Mouse (Mus musculus): ENCODE data around the gene Dhrs4. TPM values are rescaled to one million over a fixed set of nuclear protein-coding genes. Genes with fewer than 3 reads are reported as not detected.

Dhrs4 gene
- polyA plus RNA-seq, 1 experiment, result 9.0 TPM

DNA sequence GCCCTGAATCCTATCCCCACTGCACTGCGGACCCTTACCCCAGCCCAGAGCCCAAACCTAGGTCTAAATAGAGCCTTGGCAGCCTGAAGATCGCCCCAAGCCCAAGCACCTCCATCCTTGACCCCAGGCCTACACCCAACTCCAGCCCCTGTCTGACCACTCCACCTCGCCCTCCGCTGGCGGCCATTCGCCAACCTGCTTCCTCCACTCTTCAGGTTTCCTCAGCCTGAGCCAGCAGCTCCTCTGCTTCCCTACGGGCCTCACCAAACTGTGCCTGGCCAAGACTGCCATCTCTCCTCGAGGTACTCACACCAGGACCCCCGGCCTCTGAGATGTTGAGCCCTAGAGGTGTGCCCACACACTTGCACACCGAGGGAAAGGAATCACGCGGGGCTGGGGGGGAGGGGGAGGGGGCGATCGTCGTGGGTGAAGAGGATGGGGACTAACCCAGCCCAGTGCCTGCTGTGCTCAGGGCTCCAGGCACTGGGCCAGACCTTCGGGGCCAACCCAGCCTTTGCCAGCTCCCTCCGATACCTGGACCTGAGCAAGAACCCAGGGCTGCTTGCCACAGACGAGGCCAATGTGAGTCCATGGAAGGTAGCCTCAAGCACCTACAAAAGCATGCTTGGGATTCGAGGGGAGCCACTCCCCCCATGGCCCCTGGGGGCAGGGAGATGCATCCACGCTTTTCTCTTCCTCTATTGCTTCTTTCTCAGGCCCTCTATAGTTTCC lies 17.1 kb downstream of the Dhrs4 start:
- Histone ChIP-seq H3K36me3 (ENCODE audit: control insufficient read depth) (no peaks in the 10 kb centered on the region), H3K4me3 (replicated peaks) (no peak overlapping the region), H3K9me3 (ENCODE audit: control insufficient read depth, low read length) (no peaks in the 10 kb centered on the region), H3K4me1 (ENCODE audit: control insufficient read depth) (peaks cover 29% of the 10 kb centered on the region), H3K27me3 (ENCODE audit: control insufficient read depth) (peaks cover 28% of the 10 kb centered on the region)
- TF ChIP-seq TAL1 (IDR thresholded peaks at IDR 0.05; ENCODE audit: low read length) (no peak), GATA1 (IDR thresholded peaks at IDR 0.05; ENCODE audit: low read length) (no peak)

DNA sequence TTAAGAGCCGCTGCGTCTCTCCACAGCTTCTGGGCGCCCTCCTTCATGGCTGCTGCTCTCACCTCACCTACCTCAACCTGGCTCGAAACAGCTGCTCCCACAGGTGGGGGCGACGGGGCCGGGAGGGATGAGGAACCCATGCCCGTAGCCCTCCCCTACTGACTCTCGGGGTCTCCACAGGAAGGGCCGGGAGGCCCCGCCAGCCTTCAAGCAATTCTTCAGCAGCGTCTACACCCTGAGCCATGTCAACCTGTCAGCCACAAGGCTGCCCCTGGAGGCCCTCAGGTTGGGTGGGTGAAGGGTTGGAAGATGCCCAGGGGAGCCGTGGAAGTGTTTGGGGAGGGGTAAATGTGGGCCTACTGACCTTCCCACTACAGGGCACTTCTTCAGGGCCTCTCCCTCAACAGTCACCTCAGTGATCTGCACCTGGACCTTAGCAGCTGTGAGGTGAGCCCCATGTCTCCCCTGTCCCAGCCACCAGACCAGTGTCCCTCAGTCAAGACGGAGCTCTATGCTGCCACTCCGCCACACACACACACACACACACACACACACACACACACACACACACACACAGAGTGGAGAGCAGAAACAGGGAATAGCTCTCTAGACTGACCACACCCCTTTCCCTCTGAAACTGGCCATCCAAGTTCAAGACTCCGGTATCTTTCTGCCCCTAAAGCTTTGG lies 18.3 kb downstream of the Dhrs4 start:
- TF ChIP-seq GATA1 (IDR thresholded peaks at IDR 0.05; ENCODE audit: low read length), result no peak
- no peak for TF ChIP-seq TAL1 (IDR thresholded peaks at IDR 0.05; ENCODE audit: low read length)
- Histone ChIP-seq H3K9me3 (ENCODE audit: control insufficient read depth, low read length) (no peaks in the 10 kb centered on the region), H3K27me3 (ENCODE audit: control insufficient read depth) (peaks cover 19% of the 10 kb centered on the region), H3K36me3 (ENCODE audit: control insufficient read depth) (no peaks in the 10 kb centered on the region), H3K4me3 (replicated peaks) (no peak overlapping the region), H3K4me1 (ENCODE audit: control insufficient read depth) (peaks cover 16% of the 10 kb centered on the region)

DNA sequence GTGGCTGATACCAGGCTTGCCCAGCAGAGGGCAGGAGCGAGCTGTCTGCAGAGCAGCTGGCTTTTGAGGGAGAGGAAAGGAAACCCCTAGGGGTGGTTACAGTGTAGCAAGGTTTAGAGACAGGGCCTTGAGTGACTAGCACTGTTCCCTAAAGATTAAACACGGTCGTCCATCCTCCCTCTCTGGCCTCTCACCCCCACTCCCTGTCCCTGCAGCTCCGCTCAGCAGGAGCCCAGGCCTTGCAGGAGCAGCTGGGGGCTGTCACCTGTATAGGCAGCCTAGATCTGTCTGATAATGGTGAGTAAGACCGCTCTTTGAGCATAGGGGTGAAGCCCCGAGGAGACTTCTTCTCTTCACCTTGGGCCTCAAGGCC lies 18.9 kb downstream of the Dhrs4 start:
- TF ChIP-seq GATA1 (IDR thresholded peaks at IDR 0.05; ENCODE audit: low read length), result no peak
- no peak for TF ChIP-seq TAL1 (IDR thresholded peaks at IDR 0.05; ENCODE audit: low read length)
- H3K4me1 ChIP-seq (ENCODE audit: control insufficient read depth), result peaks cover 11% of the 10 kb centered on the region
- peaks cover 17% of the 10 kb centered on the region for H3K27me3 ChIP-seq (ENCODE audit: control insufficient read depth)
- no peaks in the 10 kb centered on the region for H3K9me3 ChIP-seq (ENCODE audit: control insufficient read depth, low read length)
- H3K36me3 ChIP-seq (ENCODE audit: control insufficient read depth), result no peaks in the 10 kb centered on the region
- no peak overlapping the region for H3K4me3 ChIP-seq (replicated peaks)

DNA sequence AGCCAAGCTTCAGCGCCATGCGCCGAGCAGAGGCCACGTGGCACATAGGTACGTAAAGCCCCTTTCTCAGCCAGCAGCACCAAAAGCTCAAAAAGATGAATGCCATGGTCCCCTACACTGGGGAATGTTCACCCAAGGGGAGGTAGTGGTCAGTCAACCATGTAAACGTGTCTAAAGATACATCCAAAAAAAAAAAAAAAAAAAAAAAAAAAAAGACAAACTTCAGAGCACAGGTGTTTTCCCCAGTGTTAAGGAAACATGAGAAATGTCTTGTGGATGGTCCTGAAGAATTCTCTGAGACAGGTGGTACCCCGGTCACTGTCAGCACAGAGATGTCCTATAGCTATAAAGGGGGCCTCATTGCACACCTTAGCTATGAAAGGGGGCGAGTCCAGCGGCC lies 27.1 kb downstream of the Dhrs4 start:
- Histone ChIP-seq H3K9me3 (ENCODE audit: control insufficient read depth, low read length) (no peaks in the 10 kb centered on the region), H3K4me3 (replicated peaks) (no peak overlapping the region), H3K27me3 (ENCODE audit: control insufficient read depth) (peaks cover 20% of the 10 kb centered on the region), H3K4me1 (ENCODE audit: control insufficient read depth) (no peaks in the 10 kb centered on the region), H3K36me3 (ENCODE audit: control insufficient read depth) (no peaks in the 10 kb centered on the region)
- TF ChIP-seq GATA1 (IDR thresholded peaks at IDR 0.05; ENCODE audit: low read length) (no peak), TAL1 (IDR thresholded peaks at IDR 0.05; ENCODE audit: low read length) (no peak)

DNA sequence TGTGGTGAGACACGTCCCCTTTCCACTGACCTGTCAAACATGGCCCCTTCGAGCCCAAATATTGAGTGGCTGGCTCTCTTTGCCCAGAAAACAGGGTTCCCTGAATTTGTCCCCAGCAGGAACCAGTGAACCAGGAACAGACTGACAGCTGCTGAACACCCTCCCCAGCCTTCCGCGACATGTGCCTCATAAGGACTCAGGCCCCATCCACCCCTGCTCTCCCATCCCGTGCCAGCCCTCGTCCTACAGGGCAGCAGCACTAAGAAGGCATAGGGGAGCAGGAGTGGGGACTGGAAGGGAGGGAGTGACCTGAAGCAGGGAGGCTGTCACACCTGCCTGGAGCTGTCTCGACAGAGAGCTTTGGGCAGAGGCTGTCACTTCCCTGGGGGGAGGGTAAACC lies 29.2 kb downstream of the Dhrs4 start:
- H3K27me3 ChIP-seq (ENCODE audit: control insufficient read depth), result peaks cover 36% of the 10 kb centered on the region
- no peaks in the 10 kb centered on the region for H3K9me3 ChIP-seq (ENCODE audit: control insufficient read depth, low read length)
- H3K4me3 ChIP-seq (replicated peaks), result no peak overlapping the region
- H3K36me3 ChIP-seq (ENCODE audit: control insufficient read depth), result no peaks in the 10 kb centered on the region
- peaks cover 2% of the 10 kb centered on the region; the same call in 1 of the 2 replicates for H3K4me1 ChIP-seq (ENCODE audit: control insufficient read depth)
- TF ChIP-seq GATA1 (IDR thresholded peaks at IDR 0.05; ENCODE audit: low read length), result no peak
- no peak for TF ChIP-seq TAL1 (IDR thresholded peaks at IDR 0.05; ENCODE audit: low read length)

DNA sequence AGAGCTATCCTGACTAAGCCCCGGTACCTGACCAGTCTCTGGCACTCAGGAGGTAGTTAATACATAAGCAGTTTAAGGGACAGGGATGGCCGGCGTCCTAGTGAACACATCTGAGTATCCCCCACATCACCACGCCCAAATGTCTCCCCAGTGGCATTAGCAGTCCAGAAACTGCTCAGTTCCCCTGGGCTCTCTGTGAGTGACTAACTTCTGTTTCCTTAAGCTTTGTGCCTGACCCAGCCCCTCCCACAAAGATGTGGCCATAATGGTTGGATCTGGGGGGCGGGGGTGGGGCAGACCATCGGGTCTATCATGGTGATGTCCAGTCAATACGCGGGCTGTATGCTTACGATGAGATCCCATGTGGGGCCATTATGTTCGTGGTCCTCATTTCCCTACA lies 31.0 kb downstream of the Dhrs4 start:
- H3K4me1 ChIP-seq (ENCODE audit: control insufficient read depth), result peaks cover 14% of the 10 kb centered on the region
- H3K9me3 ChIP-seq (ENCODE audit: control insufficient read depth, low read length), result no peaks in the 10 kb centered on the region
- peaks cover 46% of the 10 kb centered on the region for H3K27me3 ChIP-seq (ENCODE audit: control insufficient read depth)
- TF ChIP-seq GATA1 (IDR thresholded peaks at IDR 0.05; ENCODE audit: low read length), result no peak
- no peak for TF ChIP-seq TAL1 (IDR thresholded peaks at IDR 0.05; ENCODE audit: low read length)
- H3K36me3 ChIP-seq (ENCODE audit: control insufficient read depth), result no peaks in the 10 kb centered on the region
- no peak overlapping the region for H3K4me3 ChIP-seq (replicated peaks)

DNA sequence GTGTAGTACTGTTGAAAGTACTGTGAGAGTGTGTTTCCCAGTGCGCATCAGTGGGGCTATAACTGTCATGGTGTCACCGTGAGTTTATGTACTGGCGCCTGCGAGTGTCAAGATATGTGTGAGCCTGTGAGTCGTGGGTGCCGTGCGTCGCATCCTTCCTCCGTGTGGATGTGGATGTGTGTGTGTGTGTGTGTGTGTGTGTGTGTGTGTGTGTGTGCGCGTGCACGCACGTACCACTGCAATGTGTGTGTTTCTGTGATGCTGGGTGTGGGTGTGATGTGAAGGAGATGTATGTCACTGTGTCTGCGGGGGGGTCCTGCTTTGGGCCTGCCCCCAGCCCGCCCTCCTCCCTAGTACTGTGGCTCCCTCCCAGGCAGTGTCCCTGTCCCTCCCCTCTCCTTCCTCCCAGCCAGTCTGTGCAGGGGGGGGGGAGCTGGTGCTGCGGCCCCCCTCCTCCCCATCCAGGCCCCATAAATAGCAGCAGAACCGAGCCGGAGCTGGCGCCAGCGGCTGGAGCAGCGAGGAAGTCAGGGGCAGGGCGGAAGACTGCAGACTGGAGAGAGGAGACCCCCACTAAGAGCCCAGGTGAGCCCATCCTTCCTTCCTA lies 31.7 kb downstream of the Dhrs4 start, which contains the start of gene Cpne6:
Cpne6 (plus strand) TSS at position 321 of the 607 bp plus-strand sequence.
- Histone ChIP-seq H3K4me1 (ENCODE audit: control insufficient read depth) (peaks cover 14% of the 10 kb centered on the region), H3K4me3 (replicated peaks) (no peak within 1 kb of the TSS), H3K27me3 (ENCODE audit: control insufficient read depth) (peaks cover 47% of the 10 kb centered on the region), H3K9me3 (ENCODE audit: control insufficient read depth, low read length) (no peaks in the 10 kb centered on the region), H3K36me3 (ENCODE audit: control insufficient read depth) (no peaks in the 10 kb centered on the region)
- TF ChIP-seq TAL1 (IDR thresholded peaks at IDR 0.05; ENCODE audit: low read length), result no peak
- no peak for TF ChIP-seq GATA1 (IDR thresholded peaks at IDR 0.05; ENCODE audit: low read length)

DNA sequence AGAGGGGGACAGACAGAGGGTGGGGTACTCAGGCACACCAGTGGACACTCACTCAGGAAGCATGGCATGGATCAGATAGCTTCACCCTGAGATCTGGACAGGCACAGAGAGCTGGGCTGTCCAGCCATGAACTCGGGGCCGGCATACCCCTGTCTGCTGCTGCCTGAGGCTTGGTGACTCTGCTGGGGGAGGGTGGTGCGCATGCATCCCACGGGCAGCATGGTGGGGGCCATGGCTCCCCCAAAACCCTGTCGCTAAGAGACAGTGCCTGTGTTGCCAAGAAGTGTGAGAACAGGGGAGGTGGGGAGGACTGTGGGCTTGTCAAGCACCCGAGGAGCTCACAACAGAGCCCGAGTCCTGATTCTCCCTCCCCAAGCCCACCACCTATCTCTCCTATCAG lies 32.5 kb downstream of the Dhrs4 start:
- H3K4me1 ChIP-seq (ENCODE audit: control insufficient read depth), result peaks cover 14% of the 10 kb centered on the region
- H3K36me3 ChIP-seq (ENCODE audit: control insufficient read depth), result no peaks in the 10 kb centered on the region
- H3K4me3 ChIP-seq (replicated peaks), result no peak overlapping the region
- peaks cover 54% of the 10 kb centered on the region for H3K27me3 ChIP-seq (ENCODE audit: control insufficient read depth)
- TF ChIP-seq GATA1 (IDR thresholded peaks at IDR 0.05; ENCODE audit: low read length) (no peak), TAL1 (IDR thresholded peaks at IDR 0.05; ENCODE audit: low read length) (no peak)
- no peaks in the 10 kb centered on the region for H3K9me3 ChIP-seq (ENCODE audit: control insufficient read depth, low read length)

DNA sequence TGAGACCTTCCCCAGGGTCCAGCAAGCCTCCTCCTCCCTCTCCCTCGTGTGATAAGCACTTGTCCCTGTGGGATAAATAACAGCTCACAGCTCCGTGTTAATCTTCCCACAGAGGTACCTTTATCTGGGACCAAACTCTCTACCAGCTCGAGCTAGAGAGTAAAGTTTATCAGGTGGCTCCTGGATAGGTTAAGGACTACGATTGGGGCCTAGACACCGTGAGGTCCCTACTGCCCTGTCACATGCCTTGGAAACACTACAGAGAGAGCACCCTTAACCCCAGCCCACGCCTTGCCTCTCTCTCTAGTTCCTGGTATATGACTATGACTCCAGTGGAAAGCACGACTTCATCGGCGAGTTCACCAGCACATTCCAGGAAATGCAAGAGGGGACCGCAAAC lies 35.4 kb downstream of the Dhrs4 start:
- no peaks in the 10 kb centered on the region for H3K36me3 ChIP-seq (ENCODE audit: control insufficient read depth)
- no peak for TF ChIP-seq GATA1 (IDR thresholded peaks at IDR 0.05; ENCODE audit: low read length)
- no peak for TF ChIP-seq TAL1 (IDR thresholded peaks at IDR 0.05; ENCODE audit: low read length)
- H3K4me3 ChIP-seq (replicated peaks), result no peak overlapping the region
- no peaks in the 10 kb centered on the region for H3K9me3 ChIP-seq (ENCODE audit: control insufficient read depth, low read length)
- peaks cover 72% of the 10 kb centered on the region for H3K27me3 ChIP-seq (ENCODE audit: control insufficient read depth)
- H3K4me1 ChIP-seq (ENCODE audit: control insufficient read depth), result peaks cover 14% of the 10 kb centered on the region

All from erythroblast, embryonic 14.5 days (primary cell).